Mouse (Mus musculus) megakaryocyte, adult 5-6 weeks (primary cell): ENCODE measurements around the gene Gm10073. TPM values are rescaled to one million over a fixed set of nuclear protein-coding genes. Genes with fewer than 3 reads are reported as not detected.
"Not testable (repeated sequence)": the region's sequence is repeated elsewhere in the genome, so short reads cannot be mapped to it uniquely, and the experiment has no call there.

Source experiments
- ATAC-seq: 2 replicates; pipeline ENCODE4 v1.8.0; 2016; ENCODE audit warnings: mild to moderate bottlenecking, inconsistent platforms; ENCODE audit not compliant: poor library complexity, severe bottlenecking
- total RNA-seq, 2 experiments: library from RNA; stranded (forward) in 1 of 2; stranded (reverse) in 1 of 2; fragments of 153-499, 151-499 nt in 1 of 2; fragments of 221-1000, 200-1000 nt in 1 of 2; gene quantifications; 2 replicates each; pipeline versions ENCODE4 v1.2.3 to v1.2.4; 2015 to 2017

The Gm10073 gene
- 53.0 and 66.6 TPM in 2 replicates for total RNA-seq (2015)
- 5.4 and 6.9 TPM in 2 replicates for total RNA-seq (2017)

- ATAC-seq: peak; percentile 47; the same call in 1 of the 2 replicates
These were observed at the start of gene Gm10073 for GRCm38 (mm10) chr8:106573168-106573567. TSS of gene Gm10073 (minus strand) at chr8:106573461.

- no peak for ATAC-seq
These were observed 49.8 kb upstream of the Gm10073 start for GRCm38 (mm10) chr8:106623016-106623415.

- no peak for ATAC-seq
These were observed 47.2 kb upstream of the Gm10073 start for GRCm38 (mm10) chr8:106620488-106620887.

- ATAC-seq: no peak
These were observed 46.4 kb upstream of the Gm10073 start for GRCm38 (mm10) chr8:106619549-106620245.

DNA sequence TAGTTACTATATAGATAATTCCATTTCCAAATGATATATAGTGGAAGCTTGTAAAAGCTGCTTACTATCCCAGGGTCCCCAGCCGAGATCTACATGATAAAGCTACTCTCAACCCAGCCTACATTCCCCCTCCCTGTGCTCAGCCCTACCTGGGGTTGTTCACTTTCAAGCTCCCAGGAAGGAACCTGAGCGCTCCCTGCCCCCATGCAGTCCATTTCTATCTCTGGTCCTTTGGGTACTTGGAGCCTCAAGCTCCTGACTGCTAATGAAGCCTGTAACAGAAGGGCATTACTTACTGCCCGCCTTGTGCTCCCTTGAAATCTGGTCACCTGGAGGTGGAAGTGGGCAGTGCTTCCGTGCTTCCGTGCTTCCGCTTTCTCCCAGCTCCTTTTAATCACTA, 45.1 kb upstream of the Gm10073 start:
- no peak for ATAC-seq

GRCm38 (mm10) chr8:106617865-106618264, 44.6 kb upstream of the Gm10073 start:
- ATAC-seq: no peak

GRCm38 (mm10) chr8:106617196-106617595, 43.9 kb upstream of the Gm10073 start:
- ATAC-seq: no peak

GRCm38 (mm10) chr8:106616679-106617078, 43.4 kb upstream of the Gm10073 start:
- no peak for ATAC-seq

GRCm38 (mm10) chr8:106615661-106616299, 42.5 kb upstream of the Gm10073 start:
- ATAC-seq: no peak

DNA sequence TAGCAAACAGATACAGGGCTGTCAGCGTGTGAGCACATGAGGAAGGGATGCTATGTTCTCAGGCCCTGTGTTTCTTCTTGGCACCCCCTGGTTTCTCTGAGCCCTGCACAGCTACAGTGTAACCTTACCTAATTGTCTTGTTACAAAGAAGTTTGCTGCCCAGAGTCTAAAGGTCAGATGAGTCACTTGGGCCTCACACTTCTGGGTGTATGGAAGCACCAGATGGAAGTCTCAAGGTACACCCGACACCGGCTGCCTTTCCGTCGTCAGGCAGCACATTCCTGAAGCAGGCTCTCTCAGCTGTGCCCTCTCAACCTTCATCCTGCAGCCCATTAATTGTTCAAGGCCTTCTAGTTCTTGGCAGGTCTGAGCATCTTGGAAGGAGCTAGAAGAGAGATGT, 41.4 kb upstream of the Gm10073 start:
- no peak for ATAC-seq

GRCm38 (mm10) chr8:106612047-106612446, 38.8 kb upstream of the Gm10073 start:
- ATAC-seq: peak; percentile 91

- ATAC-seq: peak; percentile 58
These were observed 37.8 kb upstream of the Gm10073 start for GRCm38 (mm10) chr8:106610958-106611640.

- no peak for ATAC-seq
These were observed 36.0 kb upstream of the Gm10073 start for GRCm38 (mm10) chr8:106609076-106609903.

GRCm38 (mm10) chr8:106608425-106608824, 35.2 kb upstream of the Gm10073 start:
- no peak for ATAC-seq

DNA sequence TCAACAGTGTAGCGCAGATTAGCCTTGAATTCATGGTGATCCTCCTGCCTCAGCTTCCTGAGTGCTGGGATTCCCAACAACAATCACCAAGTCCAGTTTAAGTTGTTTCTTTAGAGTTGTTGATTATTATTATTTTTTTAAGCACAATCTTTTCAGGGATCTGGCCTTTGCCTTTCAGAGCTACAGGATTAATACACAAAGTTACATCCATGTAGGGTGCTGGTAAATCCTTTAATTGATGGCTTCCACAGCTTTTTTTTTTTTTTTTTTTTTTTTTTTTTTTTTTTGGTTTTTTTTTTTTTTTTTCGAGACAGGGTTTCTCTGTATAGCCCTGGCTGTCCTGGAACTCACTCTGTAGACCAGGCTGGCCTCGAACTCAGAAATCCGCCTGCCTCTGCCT, 34.5 kb upstream of the Gm10073 start:
- ATAC-seq: not testable (repeated sequence)

DNA sequence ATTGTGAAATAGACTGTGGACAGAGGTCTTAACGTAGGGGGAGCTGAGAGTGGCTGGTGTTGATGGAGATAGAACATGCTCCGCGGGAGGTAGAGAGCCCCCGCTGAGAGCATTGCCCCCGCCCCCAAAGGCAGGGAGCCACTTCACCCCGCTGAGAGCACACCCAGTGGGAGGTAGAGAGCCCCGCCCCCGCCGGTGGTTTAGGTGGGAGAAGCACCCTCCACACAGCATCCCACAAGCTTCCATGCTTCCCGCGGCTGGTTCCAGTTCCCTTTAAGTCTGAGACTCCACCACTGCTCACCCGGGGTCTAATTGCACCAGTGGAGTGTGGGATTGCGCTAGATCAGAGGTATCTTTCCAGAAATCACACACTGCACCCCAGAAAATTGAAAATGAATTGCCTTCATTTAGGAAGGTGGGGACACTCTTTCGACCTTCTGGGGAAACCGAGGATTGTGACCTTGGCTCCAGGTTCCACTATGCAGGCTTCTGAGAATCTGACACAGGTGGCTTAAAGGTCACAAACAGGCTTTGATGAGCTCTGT, 33.4 kb upstream of the Gm10073 start:
- no peak for ATAC-seq

DNA sequence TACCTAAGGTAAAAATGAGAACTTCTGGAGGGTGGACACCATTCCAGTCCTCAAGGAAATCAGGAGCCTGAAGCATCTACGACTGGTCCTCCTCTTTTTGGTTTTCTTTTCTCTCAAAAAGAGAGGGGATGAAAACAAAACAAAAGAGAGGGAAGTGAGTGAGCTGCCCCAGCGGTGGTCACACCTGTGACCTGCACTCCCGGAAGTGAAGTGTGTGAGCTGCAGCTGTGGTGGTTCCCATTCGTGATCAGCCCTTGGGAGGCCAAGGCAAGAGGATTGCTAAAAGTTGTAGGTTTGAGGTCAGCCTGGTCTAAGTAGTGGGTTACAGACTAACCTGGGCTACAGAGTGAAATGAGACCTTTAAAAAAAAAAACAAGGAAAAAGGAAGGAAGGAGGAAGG, 32.9 kb upstream of the Gm10073 start:
- ATAC-seq: no peak

- no peak for ATAC-seq
These were observed 32.4 kb upstream of the Gm10073 start for GRCm38 (mm10) chr8:106605657-106606056.

- ATAC-seq: no peak
These were observed 30.7 kb upstream of the Gm10073 start for GRCm38 (mm10) chr8:106603933-106604332.

DNA sequence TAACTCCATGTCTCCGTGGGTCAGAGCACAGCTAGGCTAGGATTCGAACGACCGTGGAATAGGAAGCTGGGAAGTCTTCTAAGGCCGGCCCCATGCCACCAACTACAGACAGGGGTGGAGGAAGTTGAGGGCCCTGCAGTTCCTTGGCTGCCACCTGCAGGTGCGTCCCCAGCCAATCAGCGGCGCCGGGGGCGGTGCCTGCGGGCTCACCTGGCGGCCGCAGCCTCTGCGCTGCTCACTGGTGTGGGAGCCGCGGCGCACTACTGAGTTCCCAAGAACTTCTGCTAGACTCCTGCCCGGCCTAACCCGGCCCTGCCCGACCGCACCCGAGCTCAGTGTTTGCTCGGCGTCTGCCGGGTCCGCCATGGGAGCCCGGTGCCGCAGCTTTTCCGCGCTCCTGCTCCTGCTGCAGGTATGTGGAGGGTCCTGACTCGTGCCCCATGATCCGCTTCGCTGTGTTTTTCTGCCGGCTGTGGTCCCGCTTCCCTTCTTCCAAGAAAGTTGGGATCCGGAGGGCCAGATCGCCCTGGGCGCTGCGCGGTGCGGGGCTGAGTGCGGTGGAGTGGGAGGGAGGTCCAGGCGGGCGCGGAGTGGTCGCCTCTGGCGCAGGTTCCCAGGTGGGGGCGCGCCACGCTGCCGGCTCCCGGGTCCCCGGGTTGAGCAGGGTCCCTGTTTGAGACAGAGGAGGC, 30.0 kb upstream of the Gm10073 start, which contains the start of gene Cdh1:
TSS of gene Cdh1 (plus strand) at position 221 of the 689 bp plus-strand sequence.
- ATAC-seq: peak; percentile 73
